Mouse (Mus musculus) cerebellum, adult (tissue): Measurements from ENCODE around the gene Kat2a.

ENCODE experiments used
- ATAC-seq: cut with Nextera tagmentation; 2 replicates; pipeline ENCODE4 v1.9.2; 2017; ENCODE audit warnings: mild to moderate bottlenecking, moderate library complexity, mixed read lengths; ENCODE audit not compliant: insufficient number of reproducible peaks, low FRiP score, low TSS enrichment

Kat2a gene

GRCm38 (mm10) chr11:100735954-100736745 lies 23.9 kb upstream of the Kat2a start:
- ATAC-seq = no peak

- ATAC-seq = no peak
Observed at GRCm38 (mm10) chr11:100735134-100735865, 23.0 kb upstream of the Kat2a start.

- no peak for ATAC-seq
Observed at GRCm38 (mm10) chr11:100730477-100731205, 18.4 kb upstream of the Kat2a start.

- ATAC-seq = no peak
Observed at GRCm38 (mm10) chr11:100729976-100730375, 17.7 kb upstream of the Kat2a start.

- ATAC-seq = no peak
Observed at GRCm38 (mm10) chr11:100728601-100729000, 16.3 kb upstream of the Kat2a start.

DNA sequence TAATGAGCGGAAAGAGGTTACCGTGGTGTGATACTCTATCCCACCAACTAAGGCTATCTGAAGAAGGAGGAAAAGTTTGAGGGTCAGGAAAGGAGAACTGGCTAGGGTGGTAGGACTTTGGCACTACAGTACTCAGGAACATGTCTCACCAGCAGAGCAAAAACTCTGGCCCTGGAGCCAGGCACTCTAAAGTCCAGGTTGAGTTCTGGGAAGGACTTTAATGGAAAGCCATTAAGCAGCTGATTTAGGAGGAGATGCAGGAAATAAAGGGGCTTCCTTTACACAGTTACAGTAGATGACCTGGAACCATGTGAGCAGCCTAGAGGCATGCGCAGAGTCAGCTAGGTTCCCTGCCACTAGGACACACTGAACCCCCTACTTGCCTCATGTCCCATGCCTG lies 14.9 kb upstream of the Kat2a start:
- ATAC-seq = no peak

GRCm38 (mm10) chr11:100724919-100725512 lies 12.8 kb upstream of the Kat2a start:
- no peak for ATAC-seq

DNA sequence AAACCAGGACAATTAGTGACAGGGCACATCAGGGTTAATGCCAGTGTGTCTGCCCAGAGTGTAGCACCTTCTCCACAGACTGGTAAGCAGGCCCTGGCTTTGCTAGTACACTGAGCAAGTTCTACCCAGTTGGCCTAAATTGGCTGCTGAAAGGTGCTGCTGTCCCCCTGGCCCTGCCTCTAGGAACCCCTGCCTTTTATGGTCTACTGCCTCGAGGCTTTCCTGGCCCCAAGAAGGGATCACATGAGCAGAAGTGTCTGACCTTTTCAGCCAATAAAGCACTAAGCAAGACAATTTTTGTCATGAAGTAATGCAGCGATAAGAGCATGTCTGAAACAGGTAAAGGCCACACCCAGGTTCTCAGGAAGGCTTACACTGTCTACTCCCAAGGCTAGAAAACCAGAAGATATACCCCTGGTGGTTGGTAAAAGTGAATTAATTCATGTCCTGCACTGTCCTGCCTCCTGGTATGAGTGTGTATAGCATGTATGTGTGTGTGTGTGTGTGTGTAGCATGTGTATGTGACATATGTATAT lies 10.3 kb upstream of the Kat2a start:
- ATAC-seq = no peak

- no peak for ATAC-seq
Observed at GRCm38 (mm10) chr11:100721776-100722492, 9.7 kb upstream of the Kat2a start.

GRCm38 (mm10) chr11:100721254-100721653 lies 9.0 kb upstream of the Kat2a start:
- ATAC-seq = no peak

DNA sequence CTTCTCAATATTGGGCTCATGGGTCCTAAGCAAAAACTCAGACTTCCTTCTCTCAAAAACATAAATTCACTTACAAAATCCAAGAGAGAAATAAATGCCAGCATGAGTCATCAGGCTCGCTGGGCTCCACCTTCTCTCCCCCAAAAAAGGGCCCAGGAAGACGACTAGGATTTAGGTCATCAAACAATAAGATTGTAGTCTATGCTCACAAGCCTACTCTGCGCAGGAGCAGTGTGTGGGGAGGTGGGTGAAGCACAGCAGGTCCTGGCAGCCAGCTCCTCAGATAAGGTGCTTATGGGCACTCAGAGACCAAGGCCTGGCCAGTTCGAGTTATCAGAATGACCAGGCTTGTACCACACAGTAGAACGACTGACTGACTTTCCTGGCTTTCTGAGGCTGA lies 8.1 kb upstream of the Kat2a start:
- no peak for ATAC-seq

GRCm38 (mm10) chr11:100719893-100720292 lies 7.6 kb upstream of the Kat2a start:
- no peak for ATAC-seq

DNA sequence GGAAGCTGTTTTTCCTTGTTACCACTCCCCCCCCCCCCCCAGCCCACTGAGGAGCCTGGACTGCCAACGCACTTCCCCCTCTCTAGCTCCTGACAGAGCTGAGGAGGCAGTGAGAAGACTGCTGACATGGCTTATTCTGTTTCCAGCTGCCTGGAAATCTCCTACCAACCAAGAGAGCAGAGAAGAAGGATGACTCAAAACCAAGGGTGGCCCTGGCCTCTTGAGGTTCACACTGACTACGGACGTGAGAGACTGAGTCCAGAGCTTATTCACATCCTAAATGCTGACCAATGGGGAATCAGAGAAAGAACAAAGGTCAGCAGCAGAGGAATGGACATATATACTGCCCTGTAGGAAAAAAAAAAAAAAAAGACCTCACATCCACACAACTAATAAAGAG lies 7.0 kb upstream of the Kat2a start:
- ATAC-seq = no peak

DNA sequence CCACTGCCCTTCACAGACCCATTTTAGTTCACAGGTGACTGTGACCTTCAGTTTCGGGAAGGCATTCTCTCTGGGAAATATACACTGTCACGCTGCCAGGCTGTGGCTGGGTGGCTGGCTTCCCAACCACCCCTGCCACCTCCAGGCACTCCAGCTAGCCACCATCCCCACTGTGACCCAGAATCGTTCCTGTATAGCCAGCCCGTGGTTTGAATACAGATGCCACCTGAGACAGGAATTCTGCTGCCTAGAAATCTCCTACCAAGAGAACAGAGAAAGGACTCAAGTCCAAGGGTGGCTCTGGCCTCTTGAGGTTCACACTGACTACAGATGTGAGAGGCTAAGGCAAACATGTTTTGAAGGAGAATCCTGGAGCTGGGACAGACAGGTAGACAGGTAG lies 6.6 kb upstream of the Kat2a start:
- ATAC-seq = no peak

GRCm38 (mm10) chr11:100718462-100718861 lies 6.2 kb upstream of the Kat2a start:
- no peak for ATAC-seq

- ATAC-seq = no peak
Observed at GRCm38 (mm10) chr11:100716649-100717048, 4.4 kb upstream of the Kat2a start.

DNA sequence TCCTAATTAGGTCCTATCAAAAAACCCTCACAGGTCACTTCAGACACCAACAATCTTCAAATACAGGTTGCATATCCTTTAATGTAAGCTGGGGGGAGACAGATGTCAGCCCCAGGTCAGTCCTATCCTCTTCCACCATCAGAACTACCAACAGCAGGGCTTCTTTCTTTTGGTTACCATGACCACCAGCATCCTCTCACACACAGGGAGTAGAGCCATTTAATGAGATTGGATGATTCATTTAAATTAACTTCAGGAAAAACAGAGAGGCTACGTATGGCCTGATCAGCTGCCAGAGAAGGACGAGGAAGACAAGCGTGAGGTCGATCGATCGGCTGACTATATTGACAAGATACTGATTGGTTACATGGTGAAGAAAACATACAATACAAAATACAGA lies 2.7 kb upstream of the Kat2a start:
- no peak for ATAC-seq

DNA sequence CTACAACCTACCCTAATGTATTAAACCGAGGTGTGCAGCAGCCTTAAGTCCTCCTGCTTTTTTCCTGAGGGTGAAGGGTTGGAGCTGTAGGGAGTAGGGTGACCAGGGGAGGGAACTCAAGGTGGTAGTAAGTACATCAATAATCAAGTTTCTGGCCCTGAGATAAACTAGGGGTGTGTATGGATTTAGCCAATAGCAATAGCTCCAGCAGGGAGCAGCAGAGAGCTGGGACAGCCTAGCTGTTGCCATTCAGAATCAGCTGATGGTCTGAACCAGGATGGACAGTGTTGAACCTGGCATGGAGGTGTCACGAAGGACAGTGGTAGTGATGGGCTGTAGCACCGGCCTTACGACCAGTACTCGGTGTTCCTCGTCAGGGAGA lies 2.3 kb upstream of the Kat2a start:
- no peak for ATAC-seq

GRCm38 (mm10) chr11:100713735-100714533 lies 1.7 kb upstream of the Kat2a start, which contains the start of gene Hspb9:
Hspb9 (plus strand) TSS chr11:100713850.
- no peak for ATAC-seq
